Mouse (Mus musculus): ENCODE data around the gene Tuba4a.

DNA sequence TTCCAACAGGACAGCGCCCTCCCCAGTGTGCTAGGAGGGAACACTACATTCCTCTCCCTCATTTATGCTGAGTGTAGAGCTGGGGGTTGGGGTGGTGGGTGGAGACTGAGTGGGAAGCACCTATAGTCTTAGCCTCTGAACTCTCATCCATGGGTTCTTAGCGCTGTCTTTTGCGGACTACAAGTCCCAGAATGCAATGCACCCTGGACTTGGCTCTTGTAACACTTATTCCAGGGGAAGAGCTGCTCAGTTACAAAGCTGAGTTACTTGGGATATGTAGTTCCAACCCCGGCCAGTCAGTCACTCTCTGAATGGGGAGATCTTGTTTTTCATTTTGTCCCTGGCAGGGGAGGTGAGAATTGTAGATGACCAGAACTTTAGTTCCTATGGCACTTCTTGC, 25.2 kb upstream of the Tuba4a start:
- TF ChIP-seq POLR2A (IDR thresholded peaks at IDR 0.05; ENCODE audit: low read depth, low read length), result no peak
- TF ChIP-seq CTCF (IDR thresholded peaks at IDR 0.05; ENCODE audit: extremely low read depth, insufficient read depth, insufficient read length, insufficient replicate concordance), result no peak
